Mouse (Mus musculus): ENCODE data around the gene Rnls. TPM values are rescaled to one million over a fixed set of nuclear protein-coding genes. Genes with fewer than 3 reads are reported as not detected.

Rnls gene
- polyA plus RNA-seq, 1 experiment from 2014 or later, result 10.0 TPM

GRCm38 (mm10) chr19:33099201-33099788 lies 292.8 kb downstream of the Rnls start:
- H3K4me3 ChIP-seq (ENCODE audit: low read length), result no peak overlapping the region
- 48% methylated on average over 9 of the region's 9 CpGs for WGBS
- ATAC-seq, result no peak

DNA sequence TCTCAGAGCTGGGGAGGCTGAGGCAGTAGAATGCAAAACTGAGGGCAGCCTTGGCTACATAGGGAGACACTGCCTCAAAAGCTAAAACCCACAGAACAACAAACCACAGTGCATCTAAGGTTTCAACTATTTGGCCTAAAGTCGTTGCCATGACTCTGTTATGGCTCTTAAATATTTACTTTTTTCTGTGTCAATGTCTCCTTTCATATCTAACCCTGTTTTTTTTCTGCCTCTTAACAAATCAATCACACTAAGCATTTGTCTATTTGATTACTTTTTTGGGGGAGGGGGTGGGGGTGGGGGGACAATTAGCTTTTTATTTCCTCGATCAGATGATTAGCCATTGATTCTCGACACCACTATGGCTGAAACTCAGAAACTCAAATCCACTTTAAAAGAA lies 294.4 kb downstream of the Rnls start:
- no peak for ATAC-seq
- Histone ChIP-seq H3K36me3 (ENCODE audit: control insufficient read depth, insufficient read depth, low read length) (no peaks in the 10 kb centered on the region), H3K9ac (ENCODE audit: low read depth, low read length) (no peak overlapping the region), H3K4me3 (ENCODE audit: low read length) (no peak overlapping the region), H3K4me2 (ENCODE audit: low read length) (no peak overlapping the region), H3K27ac (ENCODE audit: low read depth, low read length) (no peak overlapping the region), H3K9me3 (ENCODE audit: control insufficient read depth, low read length) (no peaks in the 10 kb centered on the region), H3K27me3 (replicated peaks; ENCODE audit: control insufficient read depth, insufficient read depth, low read length) (no peaks in the 10 kb centered on the region), H3K4me1 (ENCODE audit: control insufficient read depth, insufficient read depth, low read depth, low read length) (no peaks in the 10 kb centered on the region; the same call in 1 of the 2 replicates)
- WGBS, result 55% methylated on average over 3 of the region's 3 CpGs

More at GRCm38 (mm10) chr19:33099201-33099788, 292.8 kb downstream of the Rnls start:
- no peaks in the 10 kb centered on the region for H3K36me3 ChIP-seq (ENCODE audit: control insufficient read depth, insufficient read depth, low read length)
- no peak overlapping the region for H3K27ac ChIP-seq (ENCODE audit: low read depth, low read length)
- H3K9ac ChIP-seq (ENCODE audit: low read depth, low read length), result no peak overlapping the region
- H3K4me2 ChIP-seq (ENCODE audit: low read length), result no peak overlapping the region
- no peaks in the 10 kb centered on the region for H3K27me3 ChIP-seq (replicated peaks; ENCODE audit: control insufficient read depth, insufficient read depth, low read length)
- no peaks in the 10 kb centered on the region; the same call in 1 of the 2 replicates for H3K4me1 ChIP-seq (ENCODE audit: control insufficient read depth, insufficient read depth, low read depth, low read length)
- H3K9me3 ChIP-seq (ENCODE audit: control insufficient read depth, low read length), result no peaks in the 10 kb centered on the region

DNA sequence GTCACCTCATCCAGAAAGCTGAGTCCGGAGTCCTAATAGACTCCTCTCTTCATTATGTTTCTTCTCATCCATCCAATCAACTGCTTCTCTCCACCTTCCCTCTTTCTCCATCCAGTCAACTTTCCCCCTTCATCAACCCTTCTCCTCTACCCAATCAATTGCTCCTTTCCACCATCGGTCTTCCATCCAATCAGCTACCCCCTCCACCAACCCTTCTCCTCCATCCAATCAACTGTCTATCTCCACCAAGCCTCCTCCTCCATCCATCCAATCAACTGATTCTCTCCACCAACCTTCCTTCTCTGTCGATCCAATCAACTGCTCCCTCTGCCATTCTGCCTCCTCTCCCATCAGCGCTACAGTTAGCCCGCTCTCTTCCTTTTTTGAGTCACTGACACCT lies 295.5 kb downstream of the Rnls start:
- Histone ChIP-seq H3K36me3 (ENCODE audit: control insufficient read depth, insufficient read depth, low read length) (no peaks in the 10 kb centered on the region), H3K9ac (ENCODE audit: low read depth, low read length) (no peak overlapping the region), H3K4me3 (ENCODE audit: low read length) (no peak overlapping the region), H3K4me1 (ENCODE audit: control insufficient read depth, insufficient read depth, low read depth, low read length) (no peaks in the 10 kb centered on the region; the same call in 1 of the 2 replicates), H3K4me2 (ENCODE audit: low read length) (no peak overlapping the region), H3K27me3 (replicated peaks; ENCODE audit: control insufficient read depth, insufficient read depth, low read length) (no peaks in the 10 kb centered on the region), H3K27ac (ENCODE audit: low read depth, low read length) (no peak overlapping the region), H3K9me3 (ENCODE audit: control insufficient read depth, low read length) (no peaks in the 10 kb centered on the region)
- no peak for ATAC-seq
- 96% methylated on average over 5 of the region's 5 CpGs for whole genome bisulfite sequencing

DNA sequence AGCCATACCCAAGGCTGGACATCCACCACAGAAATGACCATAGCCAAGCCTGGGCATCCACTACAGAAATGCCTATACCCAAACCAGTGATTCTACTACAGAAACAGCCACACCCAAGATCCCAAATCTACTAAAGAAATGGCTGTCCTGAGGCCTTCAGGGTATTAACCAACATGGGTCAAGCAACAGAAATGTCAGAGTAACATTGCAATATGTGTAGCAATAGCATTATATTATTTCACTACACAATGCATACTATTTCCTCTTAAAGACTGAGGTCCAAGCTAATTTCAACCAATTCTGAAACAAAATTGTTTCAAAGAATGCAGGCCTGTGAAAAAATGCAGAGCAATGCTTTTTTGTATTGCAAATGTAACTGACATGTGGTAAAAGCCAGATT lies 299.5 kb downstream of the Rnls start:
- Histone ChIP-seq H3K4me3 (ENCODE audit: low read length) (no peak overlapping the region), H3K27me3 (replicated peaks; ENCODE audit: control insufficient read depth, insufficient read depth, low read length) (no peaks in the 10 kb centered on the region), H3K9ac (ENCODE audit: low read depth, low read length) (no peak overlapping the region), H3K27ac (ENCODE audit: low read depth, low read length) (no peak overlapping the region), H3K36me3 (ENCODE audit: control insufficient read depth, insufficient read depth, low read length) (no peaks in the 10 kb centered on the region), H3K4me1 (ENCODE audit: control insufficient read depth, insufficient read depth, low read depth, low read length) (no peaks in the 10 kb centered on the region), H3K9me3 (ENCODE audit: control insufficient read depth, low read length) (no peaks in the 10 kb centered on the region), H3K4me2 (ENCODE audit: low read length) (no peak overlapping the region)
- no peak for ATAC-seq

GRCm38 (mm10) chr19:33091324-33091723 lies 300.8 kb downstream of the Rnls start:
- Histone ChIP-seq H3K4me3 (ENCODE audit: low read length) (no peak overlapping the region), H3K9me3 (ENCODE audit: control insufficient read depth, low read length) (no peaks in the 10 kb centered on the region), H3K9ac (ENCODE audit: low read depth, low read length) (no peak overlapping the region), H3K27me3 (replicated peaks; ENCODE audit: control insufficient read depth, insufficient read depth, low read length) (no peaks in the 10 kb centered on the region), H3K36me3 (ENCODE audit: control insufficient read depth, insufficient read depth, low read length) (no peaks in the 10 kb centered on the region), H3K27ac (ENCODE audit: low read depth, low read length) (no peak overlapping the region), H3K4me1 (ENCODE audit: control insufficient read depth, insufficient read depth, low read depth, low read length) (no peaks in the 10 kb centered on the region), H3K4me2 (ENCODE audit: low read length) (no peak overlapping the region)
- WGBS, result 40% methylated on average over 3 of the region's 3 CpGs
- ATAC-seq, result no peak

GRCm38 (mm10) chr19:33088868-33089267 lies 303.2 kb downstream of the Rnls start:
- H3K4me3 ChIP-seq (ENCODE audit: low read length), result no peak overlapping the region
- H3K27me3 ChIP-seq (replicated peaks; ENCODE audit: control insufficient read depth, insufficient read depth, low read length), result no peaks in the 10 kb centered on the region
- no peaks in the 10 kb centered on the region for H3K4me1 ChIP-seq (ENCODE audit: control insufficient read depth, insufficient read depth, low read depth, low read length)
- no peaks in the 10 kb centered on the region for H3K9me3 ChIP-seq (ENCODE audit: control insufficient read depth, low read length)
- WGBS, result 83% methylated on average over 2 of the region's 2 CpGs
- H3K9ac ChIP-seq (ENCODE audit: low read depth, low read length), result no peak overlapping the region
- H3K4me2 ChIP-seq (ENCODE audit: low read length), result no peak overlapping the region
- ATAC-seq, result no peak
- no peak overlapping the region for H3K27ac ChIP-seq (ENCODE audit: low read depth, low read length)
- H3K36me3 ChIP-seq (ENCODE audit: control insufficient read depth, insufficient read depth, low read length), result no peaks in the 10 kb centered on the region

DNA sequence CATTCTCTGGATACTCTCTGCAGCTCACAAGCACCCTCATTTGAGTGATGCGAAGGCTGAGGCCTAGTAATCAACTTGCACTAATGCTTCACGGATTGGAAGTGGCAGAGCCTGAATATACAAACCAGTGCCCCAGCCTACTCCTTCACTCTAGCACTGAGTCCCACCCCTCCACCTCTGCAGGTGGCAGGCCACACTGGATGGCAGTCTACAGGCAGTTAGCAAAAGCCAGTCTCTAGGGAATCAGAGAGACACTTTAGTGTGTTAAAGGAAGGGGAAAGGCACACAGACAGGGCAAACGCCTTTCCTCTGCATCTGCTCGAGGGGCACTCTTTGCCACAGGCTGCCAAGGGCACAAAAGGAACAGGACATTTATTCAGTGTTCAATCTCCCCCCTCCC lies 304.1 kb downstream of the Rnls start:
- Histone ChIP-seq H3K4me1 (ENCODE audit: control insufficient read depth, insufficient read depth, low read depth, low read length) (no peaks in the 10 kb centered on the region), H3K36me3 (ENCODE audit: control insufficient read depth, insufficient read depth, low read length) (no peaks in the 10 kb centered on the region), H3K9ac (ENCODE audit: low read depth, low read length) (no peak overlapping the region), H3K4me2 (ENCODE audit: low read length) (no peak overlapping the region), H3K27me3 (replicated peaks; ENCODE audit: control insufficient read depth, insufficient read depth, low read length) (no peaks in the 10 kb centered on the region), H3K27ac (ENCODE audit: low read depth, low read length) (no peak overlapping the region), H3K9me3 (ENCODE audit: control insufficient read depth, low read length) (no peaks in the 10 kb centered on the region), H3K4me3 (ENCODE audit: low read length) (no peak overlapping the region)
- 63% methylated on average over 4 of the region's 4 CpGs for WGBS
- no peak for ATAC-seq

Small RNAs within 50 kb of the gene (microRNA-seq; reads per million reads assigned to microRNA genes)
- 3.1 reads per million, percentile 8 among the genes with 10 or more reads in this experiment for gene Mir3970

Other genes starting within 250 kb of the Rnls start
- not detected in 2 replicates for gene Lipo4, start 125.5 kb upstream of the Rnls start, polyA plus RNA-seq (2015; fragmentation: Nextera tagmentation; extraction: Ambion mirVana)
- not detected in 2 replicates for gene Gm8978, start 233.0 kb upstream of the Rnls start, polyA plus RNA-seq (2015; fragmentation: Nextera tagmentation; extraction: Ambion mirVana)

Measured in hindbrain, embryonic 16.5 days (tissue).